8 mouse cellular contexts compared by ENCODE assay signal in genomic region chr15:100468295-100469188, GRCm38 (mm10). TPM values are rescaled to one million over a fixed set of nuclear protein-coding genes. Genes with fewer than 3 reads are reported as not detected.
DNase-seq lines count a peak whose midpoint lies in the region; ATAC-seq and TF ChIP-seq lines count a peak whose summit lies in the region.

Letmd1 (plus strand) TSS chr15:100469023.

- H3K36me3 ChIP-seq in hindbrain, embryonic 16.5 days (ENCODE audit: control insufficient read depth, insufficient read depth, low read length) = peaks cover 3% of the 10 kb centered on the region

- peak within 1 kb of the TSS; percentile 79 for H3K9ac ChIP-seq in hindbrain, embryonic 16.5 days (ENCODE audit: low read depth, low read length)

- TF ChIP-seq CTCF in gastrocnemius, adult 2 months (IDR thresholded peaks at IDR 0.05) = no peak; the same call in 1 of the 2 replicates

- peaks cover 23% of the 10 kb centered on the region for H3K4me1 ChIP-seq in hindbrain, embryonic 16.5 days (ENCODE audit: control insufficient read depth, insufficient read depth, low read depth, low read length)

- H3K27ac ChIP-seq in gastrocnemius, adult 2 months = peak within 1 kb of the TSS; percentile 99
- peak within 1 kb of the TSS; percentile 86 for H3K27ac ChIP-seq in hindbrain, embryonic 16.5 days (ENCODE audit: low read depth, low read length)

- intact Hi-C loops in gastrocnemius, adult 2 months (cut with DNase I) = loop anchor here (2.0 to 10.0 kb wide), 4 partner anchors 146 to 444 kb away; partner anchors contain the start of gene Dazap2

- H3K4me3 ChIP-seq in gastrocnemius, adult 2 months = peak within 1 kb of the TSS; percentile 98
- H3K4me3 ChIP-seq in hindbrain, embryonic 16.5 days (ENCODE audit: low read length) = peak within 1 kb of the TSS; percentile 91

- H3K4me2 ChIP-seq in hindbrain, embryonic 16.5 days (ENCODE audit: low read length) = peak within 1 kb of the TSS; percentile 90

- DNase-seq in gastrocnemius, adult 2 months = peak; percentile 95
- DNase-seq in left cerebral cortex, adult 18-20 months (ENCODE audit: low spot score in 2 of 2) = peak; percentile 88 to 92
- peak; percentile 89 to 94 for DNase-seq in lung, postnatal 4 days
- DNase-seq in retina, postnatal 1 day = peak; percentile 93
- peak; percentile 92 for DNase-seq in thymus, postnatal 4 days

- no peaks in the 10 kb centered on the region for H3K27me3 ChIP-seq in hindbrain, embryonic 16.5 days (replicated peaks; ENCODE audit: control insufficient read depth, insufficient read depth, low read length)

- ATAC-seq in activated CD4-positive, CD25-positive, alpha-beta regulatory T cell, adult 4 months = peak; percentile 91
- peak; percentile 92 for ATAC-seq in common myeloid progenitor, adult 5-6 weeks (replicated peaks; ENCODE audit: low read depth, poor library complexity, severe bottlenecking)
- peak; percentile 97 for ATAC-seq in hindbrain, embryonic 16.5 days

- 2% methylated on average over 66 of the region's 84 CpGs for WGBS in hindbrain, embryonic 16.5 days

- no peaks in the 10 kb centered on the region for H3K9me3 ChIP-seq in hindbrain, embryonic 16.5 days (ENCODE audit: control insufficient read depth, low read length)

RNA-seq across cellular contexts. Expression of gene Letmd1, which starts in this region (rescaled TPM):
- polyA plus RNA-seq in activated CD4-positive, CD25-positive, alpha-beta regulatory T cell, adult 4 months (2017; shearing (Covaris generic)) = 10 to 100 TPM; 31.4 to 33.0 TPM
- 20.1 and 30.2 TPM in 2 replicates for total RNA-seq in common myeloid progenitor, adult 5-6 weeks (2017)
- 1 to 10 TPM; 8.8 to 10.0 TPM for total RNA-seq in gastrocnemius, adult 2 months (2021)
- polyA plus RNA-seq in hindbrain, embryonic 16.5 days (2015; fragmentation: Nextera tagmentation; extraction: Ambion mirVana) = 59.3 and 62.0 TPM in 2 replicates
- total RNA-seq in left cerebral cortex, adult 18-20 months (2021) = 10 to 100 TPM; 55.3 to 63.7 TPM

Comparison
In these comparisons a context has a peak if more than half of its experiments do, and no peak if none do; other contexts are left out.
1. Peak in every context shown above with its lines: DNase-seq, ATAC-seq, H3K4me3 ChIP-seq and H3K27ac ChIP-seq.